8 mouse cellular contexts compared by ENCODE assay signal in the genomic region with DNA sequence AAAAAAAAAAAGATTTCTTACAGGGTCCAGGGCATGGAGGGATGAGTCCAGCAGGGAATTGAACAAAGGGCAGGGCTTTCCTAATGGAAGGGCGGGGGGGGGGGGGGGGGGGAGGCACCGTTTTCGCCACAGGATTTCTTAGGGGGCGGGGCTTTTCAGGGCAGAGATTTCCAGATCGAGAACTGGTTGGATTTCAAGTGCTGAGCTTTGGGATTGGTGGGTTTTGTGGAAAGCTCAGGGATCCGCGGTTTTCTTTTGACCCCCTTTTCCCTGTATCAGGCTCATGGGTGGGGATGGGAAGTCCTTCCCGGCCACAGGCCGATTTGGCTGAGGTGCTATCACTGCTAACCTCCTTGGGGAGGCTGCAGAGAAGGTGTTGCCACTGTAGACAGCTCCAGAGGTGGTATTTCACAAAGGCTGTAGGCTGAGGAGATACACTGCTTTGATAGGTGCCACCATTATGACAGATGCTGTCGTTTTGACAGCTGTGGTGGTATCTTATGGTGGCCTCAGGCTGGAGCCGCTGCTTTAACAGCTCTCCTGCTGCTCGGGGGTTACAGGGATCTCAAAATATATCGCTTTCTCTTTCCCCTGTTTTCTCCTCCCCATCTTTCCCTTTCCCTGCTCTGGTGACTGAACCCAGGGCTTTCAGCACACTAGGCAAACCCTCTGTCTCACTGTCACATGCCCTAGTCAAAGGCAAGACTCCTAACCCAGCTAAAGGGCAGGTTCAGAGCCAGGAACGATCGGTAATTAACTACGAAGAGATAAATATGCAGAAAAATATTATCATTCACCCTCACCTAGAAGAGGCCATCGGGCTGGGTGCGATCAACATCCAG.
DNase-seq lines count a peak whose midpoint lies in the region; ATAC-seq and TF ChIP-seq lines count a peak whose summit lies in the region.

No protein-coding gene starts in this region.

- H3K9me3 ChIP-seq in kidney, postnatal 0 days (replicated peaks; ENCODE audit: low read length): no peaks in the 10 kb centered on the region
- no peaks in the 10 kb centered on the region for H3K9me3 ChIP-seq in embryonic facial prominence, embryonic 12.5 days
- no peaks in the 10 kb centered on the region for H3K9me3 ChIP-seq in intestine, postnatal 0 days (ENCODE audit: control insufficient read depth)
- H3K9me3 ChIP-seq in neural tube, embryonic 14.5 days (ENCODE audit: control insufficient read depth, low read length): no peaks in the 10 kb centered on the region

- no peak for ATAC-seq in kidney, postnatal 0 days (replicated peaks; ENCODE audit: low FRiP score, low read depth)
- ATAC-seq in embryonic facial prominence, embryonic 12.5 days (ENCODE audit: insufficient number of reproducible peaks, insufficient read depth, low FRiP score, low TSS enrichment): no peak
- ATAC-seq in intestine, postnatal 0 days: no peak; the same call in 1 of the 2 replicates
- ATAC-seq in neural tube, embryonic 14.5 days (ENCODE audit: low read depth): peak; percentile 59

- TF ChIP-seq CTCF in kidney, postnatal 0 days (IDR thresholded peaks at IDR 0.05; ENCODE audit: low read depth): no peak
- TF ChIP-seq CTCF in intestine, postnatal 0 days (IDR thresholded peaks at IDR 0.05; ENCODE audit: low read depth): no peak

- no peak for DNase-seq in kidney, postnatal 0 days (ENCODE audit: low spot score)
- no peak for DNase-seq in kidney, postnatal 10 days
- no peak for DNase-seq in thymus, adult 18-20 months
- no peak for DNase-seq in urinary bladder, adult 2 months (ENCODE audit: low spot score)
- DNase-seq in cerebellum, postnatal 4 days (ENCODE audit: low spot score in 2 of 2): no peak

- H3K4me2 ChIP-seq in kidney, postnatal 0 days (ENCODE audit: low read length): peak overlapping the region; percentile 66
- peak overlapping the region; percentile 55 for H3K4me2 ChIP-seq in embryonic facial prominence, embryonic 12.5 days (replicated peaks)
- peak overlapping the region; percentile 57 for H3K4me2 ChIP-seq in intestine, postnatal 0 days (replicated peaks; ENCODE audit: low read depth)
- peak overlapping the region; percentile 45 for H3K4me2 ChIP-seq in neural tube, embryonic 14.5 days (ENCODE audit: low read depth, low read length)

- peak overlapping the region; percentile 28; the same call in 1 of the 2 replicates for H3K9ac ChIP-seq in kidney, postnatal 0 days (ENCODE audit: low read depth, low read length)
- H3K9ac ChIP-seq in embryonic facial prominence, embryonic 12.5 days: 0 out of 2 replicates have a peak overlapping the region, but pooled peaks have one; percentile 24
- H3K9ac ChIP-seq in intestine, postnatal 0 days (ENCODE audit: low read depth, low read length): no peak overlapping the region
- peak overlapping the region; percentile 34; the same call in 1 of the 2 replicates for H3K9ac ChIP-seq in neural tube, embryonic 14.5 days (replicated peaks; ENCODE audit: low read depth, low read length)

- 0 out of 2 replicates have a peak, but pooled peaks cover 4% of the 10 kb centered on the region for H3K27me3 ChIP-seq in kidney, postnatal 0 days (ENCODE audit: insufficient read depth, low read length)
- H3K27me3 ChIP-seq in embryonic facial prominence, embryonic 12.5 days: no peaks in the 10 kb centered on the region
- no peaks in the 10 kb centered on the region for H3K27me3 ChIP-seq in intestine, postnatal 0 days (replicated peaks; ENCODE audit: control insufficient read depth, insufficient read depth, low read length)
- H3K27me3 ChIP-seq in neural tube, embryonic 14.5 days (ENCODE audit: control insufficient read depth, insufficient read depth, low read length): no peaks in the 10 kb centered on the region

- no peaks in the 10 kb centered on the region for H3K36me3 ChIP-seq in kidney, postnatal 0 days (ENCODE audit: insufficient read depth, low read length)
- H3K36me3 ChIP-seq in embryonic facial prominence, embryonic 12.5 days: no peaks in the 10 kb centered on the region
- no peaks in the 10 kb centered on the region for H3K36me3 ChIP-seq in intestine, postnatal 0 days (ENCODE audit: control insufficient read depth, insufficient read depth)
- no peaks in the 10 kb centered on the region for H3K36me3 ChIP-seq in neural tube, embryonic 14.5 days (ENCODE audit: control insufficient read depth, insufficient read depth, low read length)

- H3K4me1 ChIP-seq in kidney, postnatal 0 days (replicated peaks; ENCODE audit: insufficient read depth, low read length): peaks cover 6% of the 10 kb centered on the region; the same call in 1 of the 2 replicates
- H3K4me1 ChIP-seq in embryonic facial prominence, embryonic 12.5 days: no peaks in the 10 kb centered on the region
- H3K4me1 ChIP-seq in intestine, postnatal 0 days (replicated peaks; ENCODE audit: control insufficient read depth, insufficient read depth, low read length): peaks cover 4% of the 10 kb centered on the region; the same call in 1 of the 2 replicates
- peaks cover 6% of the 10 kb centered on the region; the same call in 1 of the 2 replicates for H3K4me1 ChIP-seq in neural tube, embryonic 14.5 days (ENCODE audit: control insufficient read depth, insufficient read depth, low read length)

- H3K27ac ChIP-seq in kidney, postnatal 0 days: no peak overlapping the region
- no peak overlapping the region for H3K27ac ChIP-seq in embryonic facial prominence, embryonic 12.5 days
- H3K27ac ChIP-seq in intestine, postnatal 0 days (ENCODE audit: low read depth, low read length): no peak overlapping the region
- H3K27ac ChIP-seq in neural tube, embryonic 14.5 days (ENCODE audit: low read depth, low read length): no peak overlapping the region

- WGBS in kidney, postnatal 0 days: 12% methylated on average over 17 of the region's 18 CpGs
- 12% methylated on average over 18 of the region's 18 CpGs for WGBS in embryonic facial prominence, embryonic 12.5 days
- 12% methylated on average over 18 of the region's 18 CpGs for WGBS in intestine, postnatal 0 days
- 11% methylated on average over 16 of the region's 18 CpGs for WGBS in neural tube, embryonic 14.5 days

- H3K4me3 ChIP-seq in kidney, postnatal 0 days (replicated peaks; ENCODE audit: low read depth, low read length): peak overlapping the region; percentile 33
- H3K4me3 ChIP-seq in embryonic facial prominence, embryonic 12.5 days: peak overlapping the region; percentile 27
- peak overlapping the region; percentile 21 for H3K4me3 ChIP-seq in intestine, postnatal 0 days (ENCODE audit: low read depth, low read length)
- H3K4me3 ChIP-seq in neural tube, embryonic 14.5 days (ENCODE audit: low read depth, low read length): peak overlapping the region; percentile 16; the same call in 1 of the 2 replicates
